Mouse (Mus musculus) megakaryocyte, embryonic 14.5 days (primary cell): ENCODE results near the gene Marveld2.

Experiments
- FLI1 ChIP-seq: IDR thresholded peaks from 2 replicates; pipeline ENCODE4 v1.6.1; 2012; ENCODE audit warnings: low read length, inconsistent platforms, mixed read lengths
- GATA1 ChIP-seq: IDR thresholded peaks from 3 replicates; pipeline ENCODE4 v1.6.1; 2012; ENCODE audit warnings: mixed read lengths, low read length, inconsistent platforms, borderline replicate concordance

- TF ChIP-seq GATA1 (no peak), FLI1 (no peak)
These were observed at the start of gene Marveld2 for GRCm38 (mm10) chr13:100616181-100617087.
